ENCODE assay signal across 9 mouse cellular contexts in genomic region chr3:149358570-149359193, GRCm38 (mm10).
A peak's percentile ranks its signal among the peaks of the same experiment; 100 is the strongest.
DNase-seq lines count a peak whose midpoint lies in the region; ATAC-seq and TF ChIP-seq lines count a peak whose summit lies in the region.
"Had no signal": no experiment of that assay in that cellular context is flagged by ENCODE, and none has a peak within 500 bp of the region (broad histone marks: within the 10 kb centered on the region; RNA-seq: fewer than 3 reads in every experiment).

No protein-coding gene starts in this region.

- 22% methylated on average over 6 of the region's 6 CpGs for WGBS in hindbrain, embryonic 13.5 days
- WGBS in stomach, embryonic 16.5 days, result 27% methylated on average over 6 of the region's 6 CpGs

- peak; percentile 40; the same call in 1 of the 2 replicates for ATAC-seq in hindbrain, embryonic 13.5 days (ENCODE audit: low FRiP score)
- ATAC-seq in stomach, embryonic 16.5 days (ENCODE audit: insufficient read depth, low FRiP score), result 0 out of 2 replicates have a peak, but pooled peaks have one; percentile 25

- no peak for DNase-seq in layer of hippocampus, adult 2 months (ENCODE audit: low spot score in 2 of 2)
- DNase-seq in layer of hippocampus, adult 8-10 months (ENCODE audit: low spot score in 2 of 2), result no peak
- DNase-seq in lung, postnatal 25 days (ENCODE audit: low spot score), result peak; percentile 69
- no peak for DNase-seq in layer of hippocampus, adult 18-20 months (ENCODE audit: low spot score in 2 of 2)
- no peak for DNase-seq in testis, postnatal 10 days (ENCODE audit: low spot score)
- DNase-seq: layer of hippocampus, adult 9-11 months; thymus, adult 18-20 months had no signal

- no peaks in the 10 kb centered on the region for H3K9me3 ChIP-seq in hindbrain, embryonic 13.5 days
- H3K9me3 ChIP-seq in stomach, embryonic 16.5 days (replicated peaks; ENCODE audit: control insufficient read depth, low read length), result no peaks in the 10 kb centered on the region

- TF ChIP-seq CTCF in layer of hippocampus, adult 2 months (conservative IDR thresholded peaks at IDR 0.05), result no peak

- H3K36me3 ChIP-seq in hindbrain, embryonic 13.5 days, result no peaks in the 10 kb centered on the region
- no peaks in the 10 kb centered on the region for H3K36me3 ChIP-seq in stomach, embryonic 16.5 days (ENCODE audit: control insufficient read depth, insufficient read depth, low read length)

- peaks cover 2% of the 10 kb centered on the region; the same call in 1 of the 2 replicates for H3K27me3 ChIP-seq in hindbrain, embryonic 13.5 days
- H3K27me3 ChIP-seq in stomach, embryonic 16.5 days (ENCODE audit: control insufficient read depth, insufficient read depth, low read length), result no peaks in the 10 kb centered on the region

- H3K4me1 ChIP-seq in hindbrain, embryonic 13.5 days (replicated peaks), result peaks cover 26% of the 10 kb centered on the region
- H3K4me1 ChIP-seq in stomach, embryonic 16.5 days (ENCODE audit: control insufficient read depth, insufficient read depth, low read length), result peaks cover 11% of the 10 kb centered on the region; the same call in 1 of the 2 replicates

- peak overlapping the region; percentile 40 for H3K4me2 ChIP-seq in hindbrain, embryonic 13.5 days
- H3K4me2 ChIP-seq in stomach, embryonic 16.5 days (ENCODE audit: low read depth, low read length), result peak overlapping the region; percentile 17; the same call in 1 of the 2 replicates

- no peak overlapping the region for H3K9ac ChIP-seq in hindbrain, embryonic 13.5 days
- H3K9ac ChIP-seq in stomach, embryonic 16.5 days (ENCODE audit: low read length), result no peak overlapping the region

- H3K4me3 ChIP-seq in layer of hippocampus, adult 2 months, result peak overlapping the region; percentile 1; the same call in 1 of the 2 replicates
- H3K4me3 ChIP-seq in hindbrain, embryonic 13.5 days, result no peak overlapping the region
- no peak overlapping the region for H3K4me3 ChIP-seq in stomach, embryonic 16.5 days (replicated peaks; ENCODE audit: low read length)

- no peak overlapping the region for H3K27ac ChIP-seq in layer of hippocampus, adult 2 months
- H3K27ac ChIP-seq in hindbrain, embryonic 13.5 days, result peak overlapping the region; percentile 73
- 0 out of 2 replicates have a peak overlapping the region, but pooled peaks have one; percentile 8 for H3K27ac ChIP-seq in stomach, embryonic 16.5 days (ENCODE audit: low read length)
